Mouse (Mus musculus) spleen, adult 12 weeks (tissue): ENCODE results near the gene N4bp2l1.
"Not testable (repeated sequence)": the region's sequence is repeated elsewhere in the genome, so short reads cannot be mapped to it uniquely, and the experiment has no call there.

Experiments used
- DNase-seq: peaks from one replicate; pipeline ENCODE4 v3.0.0; 2022; ENCODE audit warnings: low spot score

The N4bp2l1 gene

GRCm38 (mm10) chr5:150597088-150597487, at the start of gene N4bp2l1:
TSS of gene N4bp2l1 (minus strand) at chr5:150597188.
- DNase-seq = no peak

DNA sequence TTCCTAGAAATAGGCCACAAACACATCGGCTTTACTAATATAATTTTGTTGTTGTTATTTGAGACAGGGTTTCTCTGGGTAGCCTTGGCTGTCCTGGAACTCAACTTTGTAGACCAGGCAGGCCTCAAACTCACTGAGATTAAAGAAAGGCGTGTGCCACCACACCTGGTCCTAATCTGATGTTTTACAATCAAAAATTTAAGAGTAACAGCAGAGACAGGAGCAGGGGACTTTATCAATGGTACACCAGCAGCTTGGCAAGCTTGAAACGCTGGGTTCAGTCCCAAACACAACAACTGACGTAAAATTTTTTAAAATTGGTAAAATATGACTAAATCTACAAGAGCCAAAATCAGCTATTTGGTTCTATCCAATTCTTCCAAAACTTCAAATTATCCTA, 47.9 kb upstream of the N4bp2l1 start:
- DNase-seq = no peak

- not testable (repeated sequence) for DNase-seq
These were observed 46.4 kb upstream of the N4bp2l1 start for GRCm38 (mm10) chr5:150643390-150643789.

DNA sequence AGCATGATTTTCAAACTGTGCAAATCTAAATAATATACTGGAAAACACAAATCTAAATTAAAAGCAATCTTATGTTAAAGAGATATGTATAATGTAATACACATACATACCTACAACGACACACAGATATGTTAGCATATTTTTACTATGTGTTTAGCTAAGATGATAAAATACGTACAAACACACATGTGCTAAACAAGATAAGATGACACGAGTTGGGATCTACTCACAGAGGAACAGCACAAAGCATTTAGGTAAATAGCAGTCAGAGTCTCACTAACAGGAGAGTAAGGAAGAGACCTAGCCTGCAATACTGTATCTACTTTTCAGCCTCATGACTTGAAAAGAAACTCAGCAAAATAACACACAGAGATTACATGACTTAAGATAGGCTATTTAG, 44.5 kb upstream of the N4bp2l1 start:
- no peak for DNase-seq

DNA sequence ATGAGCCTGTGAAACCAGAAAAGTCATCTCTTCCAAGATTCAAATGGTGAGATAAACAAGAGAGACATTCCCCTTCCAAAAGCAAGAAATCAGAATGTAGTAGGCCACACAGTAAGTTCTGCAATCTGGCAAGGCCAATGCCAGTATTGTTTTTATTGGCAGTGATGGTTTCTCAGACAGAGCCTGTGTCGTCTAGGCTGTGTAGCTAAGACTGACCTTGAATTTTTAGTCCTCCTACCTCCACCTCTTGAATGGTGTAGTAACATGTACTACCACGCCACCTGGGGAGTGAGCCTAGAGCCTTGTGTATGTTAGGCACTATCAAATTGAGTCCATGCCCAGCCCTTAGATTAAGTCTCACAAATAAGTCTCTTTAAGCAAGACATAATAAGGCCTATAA, 32.7 kb upstream of the N4bp2l1 start:
- DNase-seq = no peak

DNA sequence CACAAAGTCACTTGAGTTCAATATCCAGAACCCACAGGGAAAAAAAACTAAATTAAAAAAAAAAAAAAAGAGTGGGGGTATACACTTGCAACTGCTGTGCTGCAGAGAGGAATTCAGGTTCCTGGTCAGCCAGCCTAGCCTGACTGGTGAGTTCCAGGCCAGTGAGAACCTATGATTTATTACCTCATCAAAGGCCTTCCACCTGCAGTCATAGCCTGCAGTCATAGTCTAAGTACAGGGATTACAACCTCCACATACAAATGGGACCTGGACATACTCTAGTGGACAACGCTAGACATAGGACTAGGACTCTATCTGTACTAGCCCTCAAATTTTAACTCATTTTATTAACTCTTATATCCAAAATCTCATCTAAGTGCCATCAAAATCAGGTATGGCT, 32.3 kb upstream of the N4bp2l1 start:
- DNase-seq = no peak

DNA sequence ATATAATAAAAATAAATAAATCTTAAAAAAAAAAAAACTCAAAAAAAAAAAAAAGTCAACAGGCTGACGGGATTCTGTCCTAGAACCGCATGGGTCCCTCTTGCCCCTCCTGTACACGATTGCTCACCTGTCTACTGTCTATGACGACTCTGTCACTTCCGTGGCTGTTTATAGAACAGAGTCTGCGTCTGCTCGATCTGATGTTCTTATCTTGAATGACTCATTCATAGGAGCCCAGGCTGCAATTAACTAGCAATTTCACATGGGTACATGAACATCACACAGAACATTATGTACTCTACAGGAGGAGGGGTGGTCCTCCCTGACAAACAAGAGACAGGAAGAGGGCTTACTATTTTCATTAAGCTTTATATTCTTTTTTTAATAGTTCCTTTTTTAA, 28.5 kb upstream of the N4bp2l1 start:
- no peak for DNase-seq

GRCm38 (mm10) chr5:150622792-150623191, 25.8 kb upstream of the N4bp2l1 start:
- no peak for DNase-seq

- DNase-seq = no peak
These were observed 24.6 kb upstream of the N4bp2l1 start for GRCm38 (mm10) chr5:150621592-150621991.

GRCm38 (mm10) chr5:150620588-150621135, 23.7 kb upstream of the N4bp2l1 start:
- DNase-seq = no peak

- DNase-seq = no peak
These were observed 21.8 kb upstream of the N4bp2l1 start for GRCm38 (mm10) chr5:150618599-150619355.

GRCm38 (mm10) chr5:150616731-150617130, 19.7 kb upstream of the N4bp2l1 start:
- no peak for DNase-seq

GRCm38 (mm10) chr5:150616216-150616615, 19.2 kb upstream of the N4bp2l1 start:
- DNase-seq = no peak

- DNase-seq = no peak
These were observed 17.1 kb upstream of the N4bp2l1 start for GRCm38 (mm10) chr5:150614054-150614453.

DNA sequence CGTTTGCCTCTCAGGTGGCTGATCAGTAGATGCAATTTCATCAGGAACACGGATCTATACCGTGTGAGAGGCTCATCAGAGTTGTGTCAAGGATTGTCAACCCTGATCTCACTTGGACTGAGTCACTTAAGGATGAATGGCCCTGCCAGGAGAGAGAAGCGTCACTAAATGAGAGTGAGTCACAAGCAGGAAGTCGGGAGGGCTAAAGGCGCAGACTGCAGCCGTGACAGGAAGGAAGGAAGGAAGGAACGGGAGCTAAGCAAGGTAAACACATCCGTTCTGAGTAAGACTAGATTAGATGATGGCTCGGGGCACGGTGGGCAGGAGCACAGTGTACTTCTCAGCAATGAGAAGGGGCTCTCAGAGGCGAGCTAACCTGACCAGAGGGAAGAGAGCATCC, 14.7 kb upstream of the N4bp2l1 start:
- DNase-seq = no peak

- no peak for DNase-seq
These were observed 14.1 kb upstream of the N4bp2l1 start for GRCm38 (mm10) chr5:150611136-150611535.

- no peak for DNase-seq
These were observed 10.6 kb upstream of the N4bp2l1 start for GRCm38 (mm10) chr5:150607631-150608030.

DNA sequence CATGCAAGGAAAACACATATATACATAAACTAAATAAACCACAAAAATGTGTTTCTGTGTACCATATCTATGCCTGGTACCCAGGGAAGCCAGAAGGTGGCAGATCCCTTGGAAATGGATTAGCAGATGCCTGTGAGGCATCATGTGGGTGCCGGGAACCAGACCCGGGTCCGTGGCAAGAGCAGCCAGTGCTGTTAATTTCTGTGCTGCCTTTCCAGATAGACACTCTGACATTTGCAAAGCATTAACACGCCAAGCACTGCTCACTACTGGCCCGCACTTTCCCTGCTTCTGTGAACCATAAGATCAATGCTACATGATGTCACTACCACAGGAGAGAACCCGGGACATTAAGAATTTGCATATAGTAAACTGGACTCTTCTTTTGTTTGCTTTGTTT, 9.1 kb upstream of the N4bp2l1 start:
- DNase-seq = no peak

DNA sequence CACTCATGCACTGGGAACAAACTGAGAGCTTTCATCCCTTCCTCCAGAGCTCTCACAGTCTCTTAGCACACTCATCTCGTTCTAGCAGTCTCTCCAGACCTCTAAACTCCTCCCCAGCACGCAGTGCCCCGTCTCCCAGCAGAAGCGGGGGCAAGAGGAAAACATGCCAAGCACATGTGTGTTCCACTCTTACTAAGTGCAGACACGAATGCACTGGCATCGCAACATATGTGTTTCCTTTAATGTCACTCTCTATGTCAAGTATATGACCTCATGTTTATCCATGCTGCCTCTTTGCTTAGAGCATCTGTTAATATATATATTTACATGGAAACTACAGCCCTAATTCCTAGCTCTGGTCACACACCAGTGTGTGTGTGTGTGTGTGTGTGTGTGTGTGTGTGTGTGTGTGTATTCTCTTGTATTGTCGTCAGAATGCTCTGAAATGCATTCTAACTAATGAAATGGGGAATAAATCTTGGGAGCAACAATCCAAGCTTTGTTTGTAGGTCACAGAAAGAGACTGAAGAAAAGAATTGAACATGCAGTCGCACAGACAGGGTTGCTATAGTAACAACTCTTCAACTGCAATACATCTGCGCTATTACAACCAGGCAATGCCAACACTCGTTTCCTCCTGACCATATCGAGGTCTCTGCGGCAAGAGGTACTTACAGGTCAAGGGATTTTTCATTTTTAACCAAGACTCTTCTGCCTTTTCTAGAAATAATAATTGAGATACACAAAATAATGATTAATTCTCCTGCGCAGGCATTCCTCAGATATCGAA, 4.6 kb upstream of the N4bp2l1 start:
- DNase-seq = no peak

DNA sequence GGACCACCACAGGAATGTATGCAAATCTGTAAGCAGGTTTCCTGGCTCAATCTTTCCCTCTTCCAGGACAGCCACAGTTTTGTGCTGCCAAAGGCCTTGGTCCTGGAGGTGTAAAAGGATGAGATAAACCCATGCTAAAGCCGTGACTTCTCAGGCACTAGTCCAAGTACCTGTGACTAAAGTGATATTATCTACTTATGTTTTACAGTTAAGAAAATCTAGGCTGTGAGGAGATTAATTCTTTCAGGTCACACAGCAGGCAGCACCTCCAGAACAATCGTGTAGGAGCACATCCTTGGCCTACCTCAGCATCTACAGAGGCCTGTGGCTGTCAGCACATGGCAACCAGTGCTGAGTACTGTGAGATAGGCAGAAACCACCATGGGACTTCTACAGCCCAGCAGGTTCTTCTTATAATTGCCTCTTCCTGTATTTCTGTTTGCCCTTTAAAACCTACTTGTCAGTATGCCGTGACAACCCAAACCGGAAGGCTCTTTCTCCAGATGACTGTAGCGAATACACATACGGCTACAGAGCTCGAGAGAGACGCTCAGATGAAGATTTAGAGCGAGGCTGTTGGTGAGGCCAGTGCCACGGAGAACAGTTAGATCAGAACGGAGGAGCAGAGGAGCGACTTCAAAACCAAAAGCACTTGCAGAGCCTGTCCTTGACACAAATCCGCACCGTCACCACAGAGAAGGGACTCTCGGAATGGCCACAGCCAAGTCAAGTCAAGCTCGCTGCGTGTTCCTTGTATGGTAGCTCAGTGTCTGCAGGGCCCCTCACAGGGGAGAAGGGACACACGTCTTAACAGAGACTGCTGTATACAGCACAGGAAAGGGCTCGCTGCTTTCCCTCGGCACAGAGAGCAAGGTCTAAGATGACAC, 3.8 kb upstream of the N4bp2l1 start:
- DNase-seq = no peak

- DNase-seq = no peak
These were observed 2.6 kb upstream of the N4bp2l1 start for GRCm38 (mm10) chr5:150599301-150600294.
